Mouse (Mus musculus) heart, postnatal 0 days (tissue): ENCODE measurements at regions not wholly inside any gene's neighbourhood (a gene's known extent, or its start where the extent isn't known, plus 50 kb on each side); places are given as distances from the start of the nearest gene placed in this dataset.
A peak's percentile ranks its signal among the peaks of the same experiment; 100 is the strongest.

Experiments
- ATAC-seq: fragments of 200-750 bp; cut with Nextera tagmentation; 2 replicates; pipeline ENCODE4 v1.8.0; 2017; ENCODE audit warnings: low read depth, moderate number of reproducible peaks, moderate library complexity; ENCODE audit not compliant: insufficient read depth
- DNase-seq: peaks from one replicate; pipeline ENCODE4 v3.0.0-alpha.2; 2016; ENCODE audit warnings: low spot score
- H3K27ac ChIP-seq: fragments of 300-500 bp; sonication (generic); 2 replicates; pipeline ENCODE4 v1.5.1; 2014; ENCODE audit warnings: low read depth, mild to moderate bottlenecking
- H3K27me3 ChIP-seq: fragments of 300-500 bp; sonication (generic); 2 replicates; pipeline ENCODE4 v1.6.1; 2014; ENCODE audit warnings: low read length, mixed read lengths; ENCODE audit not compliant: control insufficient read depth, insufficient read depth
- H3K36me3 ChIP-seq: fragments of 300-500 bp; sonication (generic); replicated peaks from 2 replicates; pipeline ENCODE4 v1.6.1; 2014; ENCODE audit warnings: low read length, mixed read lengths; ENCODE audit not compliant: control insufficient read depth, insufficient read depth
- H3K4me1 ChIP-seq: fragments of 300-500 bp; sonication (generic); 2 replicates; pipeline ENCODE4 v1.6.1; 2014; ENCODE audit warnings: antibody characterized with exemption; ENCODE audit not compliant: control insufficient read depth, insufficient read depth
- H3K4me2 ChIP-seq: fragments of 300-500 bp; sonication (generic); 2 replicates; pipeline ENCODE4 v1.6.1; 2014; ENCODE audit warnings: low read depth, mild to moderate bottlenecking, low read length, moderate library complexity
- H3K4me3 ChIP-seq: fragments of 300-500 bp; sonication (generic); 2 replicates; pipeline ENCODE4 v1.5.1; 2014; ENCODE audit warnings: low read depth, low read length
- H3K9ac ChIP-seq: fragments of 300-500 bp; sonication (generic); replicated peaks from 2 replicates; pipeline ENCODE4 v1.6.1; 2014; ENCODE audit warnings: low read depth, low read length, mixed read lengths
- H3K9me3 ChIP-seq: fragments of 300-500 bp; sonication (generic); replicated peaks from 2 replicates; pipeline ENCODE4 v1.6.1; 2016; ENCODE audit warnings: low read length; ENCODE audit not compliant: control insufficient read depth
- CTCF ChIP-seq: IDR thresholded peaks from 2 replicates; pipeline ENCODE4 v1.5.1; 2016; ENCODE audit warnings: antibody characterized with exemption, control low read depth, low read depth
- EP300 ChIP-seq: IDR thresholded peaks from 2 replicates; pipeline ENCODE4 v1.6.1; 2016; ENCODE audit warnings: antibody characterized with exemption, low read depth
- WGBS: fragments of 180-500 bp; shearing (Covaris S2); extraction: QIAGEN DNeasy Blood & Tissue Kit; methylation state at CpG from one replicate; pipeline ENCODE4 v1.1.7; 2014; 5-methylcytosine and 5-hydroxymethylcytosine counted together

- Histone ChIP-seq H3K27ac (no peak overlapping the region), H3K4me1 (no peaks in the 10 kb centered on the region), H3K4me3 (no peak overlapping the region), H3K9ac (no peak overlapping the region), H3K4me2 (no peak overlapping the region), H3K36me3 (no peaks in the 10 kb centered on the region), H3K27me3 (no peaks in the 10 kb centered on the region), H3K9me3 (no peaks in the 10 kb centered on the region)
- no peak for DNase-seq
- TF ChIP-seq EP300 (no peak), CTCF (peak; percentile 7; the same call in 1 of the 2 replicates)
- WGBS: 70% methylated on average over 4 of the region's 4 CpGs
- no peak for ATAC-seq
Measured at GRCm38 (mm10) chr8:100733927-100734326, 1317.7 kb upstream of the Cdh8 start.

GRCm38 (mm10) chr8:100702365-100702764 is 1286.1 kb upstream of the Cdh8 start:
- Histone ChIP-seq H3K9me3 (no peaks in the 10 kb centered on the region), H3K4me3 (no peak overlapping the region), H3K4me1 (no peaks in the 10 kb centered on the region), H3K36me3 (no peaks in the 10 kb centered on the region), H3K9ac (no peak overlapping the region), H3K27me3 (no peaks in the 10 kb centered on the region), H3K4me2 (no peak overlapping the region), H3K27ac (no peak overlapping the region)
- DNase-seq (no peak), ATAC-seq (no peak)
- 63% methylated on average over 2 of the region's 2 CpGs for WGBS
- TF ChIP-seq EP300 (no peak), CTCF (no peak)

- Histone ChIP-seq H3K9ac (no peak overlapping the region), H3K36me3 (no peaks in the 10 kb centered on the region), H3K4me1 (no peaks in the 10 kb centered on the region), H3K9me3 (no peaks in the 10 kb centered on the region), H3K27ac (no peak overlapping the region), H3K4me2 (no peak overlapping the region), H3K27me3 (no peaks in the 10 kb centered on the region), H3K4me3 (no peak overlapping the region)
- WGBS: 65% methylated on average over 3 of the region's 3 CpGs
- ATAC-seq (no peak), DNase-seq (no peak)
- TF ChIP-seq EP300 (no peak), CTCF (no peak)
Measured at GRCm38 (mm10) chr8:100695043-100695442, 1278.8 kb upstream of the Cdh8 start.

- no peak overlapping the region for H3K27ac ChIP-seq
- no peak for ATAC-seq
- no peak overlapping the region for H3K9ac ChIP-seq
- H3K4me1 ChIP-seq: no peaks in the 10 kb centered on the region
- DNase-seq: no peak
- WGBS: 78% methylated on average over 3 of the region's 3 CpGs
- TF ChIP-seq CTCF: no peak
- TF ChIP-seq EP300: no peak
- no peak overlapping the region for H3K4me2 ChIP-seq
- no peaks in the 10 kb centered on the region for H3K9me3 ChIP-seq
- H3K27me3 ChIP-seq: no peaks in the 10 kb centered on the region
- no peaks in the 10 kb centered on the region for H3K36me3 ChIP-seq
- H3K4me3 ChIP-seq: no peak overlapping the region
Measured at GRCm38 (mm10) chr8:100678580-100678979, 1262.3 kb upstream of the Cdh8 start.
